Mouse (Mus musculus) gastrocnemius, postnatal 36 days (tissue): ENCODE results near the gene Adamtsl1. TPM values are rescaled to one million over a fixed set of nuclear protein-coding genes. Genes with fewer than 3 reads are reported as not detected.

Experiments used
- DNase-seq, 2 experiments: peaks; one replicate each; pipeline ENCODE4 v3.0.0; 2022
- intact Hi-C: fragments of 180-260 bp; cut with DNase I; formaldehyde crosslinking; loops from one replicate; pipeline ENCODE4 v1.15.1; 2025
- total RNA-seq, 2 experiments: library from RNA; stranded (reverse); gene quantifications; 2 replicates each; pipeline ENCODE4 v1.2.3; 2021

Adamtsl1 gene
- total RNA-seq, 2 experiments from 2014 or later: 3.8 to 4.2 TPM

DNA sequence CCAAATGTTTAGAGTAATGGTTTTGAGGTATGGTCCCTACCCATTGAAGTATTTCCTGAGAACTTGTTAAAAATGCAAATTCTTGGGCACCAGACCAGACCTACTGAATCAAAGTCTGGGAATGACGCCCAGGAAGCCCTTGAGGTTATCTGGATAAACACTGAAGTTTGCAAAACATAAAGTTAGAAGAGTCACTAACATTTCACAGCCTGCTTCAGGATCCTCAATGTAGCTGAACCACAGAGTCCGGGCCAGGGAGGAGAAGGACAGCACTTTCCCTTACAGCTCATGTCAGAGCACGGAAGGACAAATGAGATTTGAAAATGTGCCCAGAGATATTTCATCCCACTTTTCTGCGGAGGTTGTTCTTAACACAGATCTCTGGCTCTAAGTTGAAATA, 370.1 kb downstream of the Adamtsl1 start:
- no peak for DNase-seq
- intact Hi-C loops: no loop called here

DNA sequence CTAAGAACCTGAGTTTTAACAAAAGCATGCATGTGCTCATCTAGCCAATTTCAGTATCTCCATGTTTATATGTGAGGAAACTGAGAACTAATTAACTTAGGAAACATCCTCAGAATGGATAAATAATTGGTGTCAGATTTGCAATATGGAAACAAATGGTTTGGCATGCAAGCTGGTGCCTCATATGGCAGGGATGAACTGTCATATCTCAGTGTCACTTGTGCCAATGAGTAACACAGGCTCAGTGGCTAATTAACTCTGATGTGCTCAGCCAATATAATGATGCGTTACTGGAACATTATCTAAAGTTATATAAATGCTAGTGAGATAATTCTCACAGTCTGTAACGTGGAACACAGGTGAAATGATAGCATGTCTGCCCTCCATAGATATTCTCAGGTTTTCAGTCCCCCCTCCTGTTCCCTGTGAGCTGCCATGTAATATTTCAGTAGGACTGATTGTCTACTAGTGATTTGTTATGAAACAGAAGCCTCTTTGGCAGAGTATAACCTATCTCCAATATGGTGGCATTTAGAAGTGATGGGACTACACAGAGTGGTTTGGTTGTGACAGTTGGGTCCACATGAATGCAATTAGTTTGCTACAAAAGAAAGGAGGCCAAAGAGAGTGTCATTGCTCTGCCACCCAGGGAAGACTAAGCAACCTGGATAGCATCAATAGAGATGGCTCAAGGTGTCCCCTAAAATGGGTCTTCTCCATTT, 376.1 kb downstream of the Adamtsl1 start:
- intact Hi-C loops: no loop called here
- no peak for DNase-seq

DNA sequence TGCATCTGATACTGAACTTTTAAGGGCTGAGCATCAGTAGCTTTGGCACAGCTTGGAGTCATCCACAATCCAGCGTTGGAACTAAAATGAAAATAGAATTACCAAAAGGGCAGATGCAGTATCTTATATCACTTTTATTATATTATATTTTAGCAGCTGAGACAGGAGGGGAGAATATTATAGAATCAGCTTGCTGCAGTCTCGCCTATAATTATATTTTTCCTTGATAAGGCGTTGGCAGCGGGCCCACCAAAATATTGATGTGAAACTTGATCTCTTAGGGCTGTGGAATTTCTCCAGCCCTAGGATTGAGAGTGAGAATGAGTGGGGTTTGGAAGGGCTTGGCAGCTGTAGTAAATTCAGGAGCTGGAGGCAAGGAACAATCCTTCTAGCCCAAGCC, 387.3 kb downstream of the Adamtsl1 start:
- DNase-seq: no peak
- intact Hi-C loops: no loop called here

DNA sequence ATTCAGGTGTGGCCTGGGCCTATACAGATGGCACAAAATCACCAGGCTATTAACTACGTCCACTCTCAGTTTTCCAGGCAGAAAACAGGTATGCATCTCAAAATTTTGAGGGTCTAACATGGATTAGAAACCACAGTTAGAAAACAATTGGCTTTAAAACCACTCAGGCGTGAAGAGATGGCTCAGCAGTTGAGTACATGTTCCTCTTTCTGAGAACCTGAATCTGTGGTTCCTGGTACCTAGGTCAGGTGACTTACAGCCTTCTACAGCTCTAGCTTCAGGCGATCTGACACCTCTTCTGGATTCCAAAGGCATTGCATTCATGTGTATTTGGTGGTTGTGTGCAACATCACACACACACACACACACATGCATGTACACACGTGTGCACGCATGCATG, 390.2 kb downstream of the Adamtsl1 start:
- DNase-seq: no peak
- intact Hi-C loops: no loop called here

DNA sequence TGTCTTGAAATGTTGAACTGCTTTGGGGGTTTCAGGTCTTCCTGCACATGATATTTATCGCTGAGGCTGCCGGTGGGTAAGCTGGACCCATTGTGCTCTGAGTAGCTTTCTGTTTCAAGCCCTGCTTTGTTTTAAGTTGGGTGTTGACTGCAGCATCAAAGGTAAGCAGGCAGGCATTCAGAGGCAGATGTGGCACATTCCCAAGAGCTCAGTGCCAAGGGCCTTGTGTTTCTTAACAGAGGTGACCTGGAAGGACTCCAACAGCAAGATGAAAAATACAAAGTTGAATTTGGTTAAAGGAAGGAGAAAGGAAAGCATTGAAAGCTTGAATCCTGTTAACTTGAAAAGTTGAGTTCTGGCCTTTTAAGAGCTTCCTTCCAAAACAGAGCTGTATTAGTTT, 402.1 kb downstream of the Adamtsl1 start:
- DNase-seq: no peak
- intact Hi-C loops: no loop called here

DNA sequence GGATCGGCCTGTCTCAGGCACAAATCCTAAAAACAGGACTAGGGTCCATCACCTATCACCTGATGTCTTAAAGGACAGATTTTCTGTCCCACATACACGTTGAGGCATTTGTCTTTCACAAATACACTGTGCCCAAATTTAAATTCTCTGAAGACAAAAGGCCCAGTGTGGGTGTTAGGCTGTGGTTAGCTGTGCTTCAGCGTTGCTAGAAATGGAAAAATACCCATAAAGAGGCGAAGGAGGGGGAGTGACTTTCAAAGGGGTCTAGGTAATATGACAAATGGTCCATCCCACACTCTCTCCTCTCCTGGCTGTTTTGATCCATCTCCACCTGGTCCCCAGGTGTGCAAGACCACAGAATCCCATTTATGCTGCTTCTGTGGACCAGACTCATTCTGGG, 404.4 kb downstream of the Adamtsl1 start:
- no peak for DNase-seq
- intact Hi-C loops: no loop called here

DNA sequence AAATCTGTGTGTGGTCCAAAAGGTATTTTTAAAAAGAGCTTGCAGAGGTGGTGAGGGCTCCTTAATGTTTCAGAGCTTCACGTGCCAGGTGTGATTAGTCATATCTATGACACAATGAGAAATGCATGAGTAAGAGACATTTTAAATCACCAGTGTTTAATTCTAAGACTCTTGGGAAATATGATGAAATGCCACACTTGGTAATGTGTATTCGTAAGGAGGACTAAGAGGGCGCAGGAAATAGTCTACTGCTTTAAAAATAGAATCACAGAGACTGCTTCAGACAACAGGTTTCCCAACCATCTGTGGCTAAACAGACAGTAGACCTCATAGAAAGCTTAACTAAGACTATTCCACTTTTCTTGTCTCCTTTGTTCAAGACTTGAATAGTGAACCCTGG, 406.5 kb downstream of the Adamtsl1 start:
- intact Hi-C loops: no loop called here
- DNase-seq: no peak

DNA sequence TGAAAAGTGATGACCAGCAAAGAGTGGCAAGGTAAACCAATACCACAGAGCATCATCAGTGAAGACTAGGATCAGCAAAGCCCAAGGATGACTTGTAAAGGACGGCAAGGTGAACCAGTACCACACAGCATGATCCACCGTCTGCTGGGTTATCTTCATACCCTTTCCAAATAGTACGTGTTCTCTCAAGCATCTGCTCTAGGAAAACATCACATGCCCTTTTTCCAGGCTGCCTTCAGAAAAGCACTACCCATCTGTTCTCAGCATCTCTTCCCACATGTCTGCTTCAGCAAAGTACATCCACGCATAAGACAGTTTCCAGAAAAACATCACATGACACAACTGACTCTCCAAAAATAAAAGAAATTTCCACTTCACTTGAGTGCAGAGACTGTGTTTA, 408.8 kb downstream of the Adamtsl1 start:
- DNase-seq: no peak
- intact Hi-C loops: no loop called here

DNA sequence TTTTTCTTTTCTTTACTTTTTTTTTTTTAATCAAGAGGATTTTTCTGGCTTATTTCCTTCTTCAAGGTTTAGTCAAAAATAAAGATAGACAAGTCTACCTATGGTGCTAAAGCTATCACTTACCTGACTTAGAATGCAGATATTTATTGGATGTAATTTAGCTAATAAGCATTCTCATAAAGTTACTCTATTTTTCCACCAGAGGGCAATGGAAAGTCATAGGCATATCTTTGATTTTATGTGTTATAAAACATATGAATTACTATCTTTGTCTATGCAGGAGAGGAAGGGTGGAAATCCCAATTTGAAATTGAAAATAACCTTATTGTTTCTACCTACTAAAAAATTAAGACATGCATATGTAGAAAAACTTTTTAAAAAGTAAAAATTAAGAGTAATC, 418.2 kb downstream of the Adamtsl1 start:
- intact Hi-C loops: no loop called here
- no peak for DNase-seq

DNA sequence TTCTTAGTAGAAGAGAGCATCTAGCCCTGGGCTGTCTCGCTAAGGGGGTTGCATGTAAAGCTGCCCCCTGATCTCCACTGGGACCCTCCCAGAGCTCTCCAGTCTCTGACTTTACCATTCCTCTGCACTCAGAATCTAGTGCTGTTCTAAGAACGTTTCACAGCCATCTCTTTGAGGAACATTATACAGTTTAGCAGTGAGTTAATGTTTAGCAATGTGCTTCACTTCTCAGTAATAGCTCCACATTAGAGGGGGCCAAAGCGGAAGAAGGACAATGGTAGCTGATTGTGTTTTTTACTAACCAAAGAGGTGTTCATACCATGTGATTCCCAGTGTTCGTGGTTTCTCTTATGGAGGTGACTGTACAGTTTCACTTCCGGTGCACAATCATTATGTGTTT, 425.5 kb downstream of the Adamtsl1 start:
- intact Hi-C loops: no loop called here
- DNase-seq: no peak

DNA sequence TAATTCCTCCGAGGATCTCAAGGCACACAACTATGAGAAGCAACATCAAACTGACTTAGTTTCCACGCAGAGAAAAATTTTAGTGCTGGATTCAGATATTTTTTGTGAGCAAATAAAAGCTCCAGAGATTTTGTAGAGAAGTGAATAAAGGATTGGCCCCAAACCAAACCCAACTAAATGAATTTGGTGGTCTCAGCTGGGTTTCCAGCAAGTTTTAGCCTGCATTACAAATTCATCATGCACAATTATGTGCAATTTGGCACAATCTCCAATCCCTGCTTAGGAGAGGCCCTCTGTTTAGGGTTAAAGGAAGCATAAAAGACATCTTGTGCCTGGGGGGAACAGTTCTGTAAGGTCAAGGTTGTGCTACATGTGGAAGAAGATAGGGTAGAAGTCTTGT, 427.9 kb downstream of the Adamtsl1 start:
- no peak for DNase-seq
- intact Hi-C loops: no loop called here

DNA sequence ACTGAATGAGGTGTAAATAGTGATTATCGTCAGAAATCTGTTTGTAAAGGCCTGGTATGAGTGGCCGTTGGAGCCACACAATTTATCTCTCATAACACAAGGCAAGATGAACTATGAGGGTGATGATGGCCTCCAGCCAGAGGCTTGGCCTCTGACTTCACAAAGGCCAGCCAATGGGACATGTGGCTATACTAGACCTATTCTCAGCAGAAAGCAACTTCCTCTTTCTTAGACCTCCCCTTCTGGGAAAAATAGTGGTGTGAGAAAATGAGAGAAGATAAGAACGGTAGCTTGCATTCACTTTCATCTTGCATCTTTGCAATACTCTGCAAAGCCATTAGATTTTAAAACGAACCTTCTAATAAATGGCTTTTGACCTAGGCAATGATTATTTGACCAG, 439.6 kb downstream of the Adamtsl1 start:
- intact Hi-C loops: no loop called here

DNA sequence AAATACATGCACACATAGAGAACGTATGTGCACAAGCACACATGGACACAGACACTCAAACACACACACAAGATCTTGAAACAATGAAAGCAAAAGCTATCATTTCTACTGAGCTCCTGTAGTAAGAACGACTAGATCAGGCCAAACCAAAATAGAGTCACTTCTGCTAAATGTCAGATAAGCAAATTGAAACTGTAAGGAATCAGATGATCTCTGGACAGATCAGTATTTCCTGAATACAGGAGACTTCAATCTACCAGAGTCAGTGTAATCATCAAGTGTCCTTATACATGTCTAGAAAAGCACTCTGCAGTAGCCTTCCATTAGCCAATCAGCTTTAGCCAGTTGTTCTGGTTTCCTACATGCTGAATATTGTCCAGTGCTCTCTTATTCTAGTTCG, 441.4 kb downstream of the Adamtsl1 start:
- intact Hi-C loops: no loop called here
- DNase-seq: no peak

More for the DNA sequence above, 439.6 kb downstream of the Adamtsl1 start:
- no peak for DNase-seq

DNA sequence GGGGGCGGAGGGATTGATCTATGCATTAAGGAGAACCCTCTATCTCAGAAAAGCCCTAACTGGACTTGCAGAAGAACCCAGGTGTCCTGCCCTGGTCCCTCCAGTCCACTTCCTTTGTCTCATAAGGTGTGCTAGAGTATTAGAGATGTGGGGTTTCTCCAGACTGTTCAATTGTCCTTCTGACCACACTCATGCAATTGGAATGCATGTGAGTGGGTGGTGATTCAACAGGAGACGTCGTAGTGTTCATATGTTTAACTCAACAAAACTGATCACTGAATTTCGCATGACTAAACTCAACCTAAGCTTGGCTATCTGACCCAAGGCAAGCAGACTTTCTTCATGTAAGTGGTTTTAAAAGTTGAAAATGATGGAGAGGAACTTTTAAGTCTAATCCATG, 443.3 kb downstream of the Adamtsl1 start:
- intact Hi-C loops: no loop called here
- no peak for DNase-seq

DNA sequence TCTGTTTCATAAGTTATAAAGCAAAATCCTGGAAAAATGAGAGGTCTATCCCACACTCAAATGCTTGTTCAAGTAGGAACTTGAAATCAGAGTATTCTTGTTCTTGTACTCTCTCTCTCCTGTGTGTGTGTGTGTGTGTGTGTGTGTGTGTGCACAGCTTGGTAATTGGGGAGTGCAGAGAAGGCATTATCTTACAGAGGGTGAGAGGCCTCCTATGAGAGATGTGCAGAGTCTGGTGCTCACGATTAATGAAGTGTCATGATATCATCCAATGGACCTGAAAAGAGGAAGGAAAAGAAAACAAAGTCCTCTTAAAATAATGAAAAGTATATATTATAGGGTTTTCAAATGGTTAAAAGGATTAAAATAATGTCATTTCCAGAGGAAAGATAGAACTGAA, 443.9 kb downstream of the Adamtsl1 start:
- intact Hi-C loops: no loop called here
- no peak for DNase-seq

DNA sequence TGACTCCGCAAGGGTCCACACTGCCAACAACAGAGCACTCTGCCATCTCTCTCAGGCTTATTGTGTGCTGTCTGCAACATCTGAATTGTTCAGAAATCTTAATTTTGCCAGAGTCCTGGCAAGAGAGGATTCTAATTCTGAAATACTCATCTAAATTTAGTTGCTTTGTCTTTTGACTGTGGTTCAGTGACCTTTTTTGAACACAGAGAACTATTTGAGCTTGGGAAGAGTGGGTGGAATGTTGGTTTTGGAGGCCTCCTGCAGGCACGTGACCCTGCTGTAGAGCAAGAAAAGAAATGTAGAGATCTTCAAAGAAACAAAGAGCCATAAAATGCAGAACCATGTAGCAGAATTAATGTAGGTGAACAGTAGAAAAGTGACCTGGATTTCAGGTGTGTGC, 445.0 kb downstream of the Adamtsl1 start:
- intact Hi-C loops: no loop called here
- DNase-seq: no peak

DNA sequence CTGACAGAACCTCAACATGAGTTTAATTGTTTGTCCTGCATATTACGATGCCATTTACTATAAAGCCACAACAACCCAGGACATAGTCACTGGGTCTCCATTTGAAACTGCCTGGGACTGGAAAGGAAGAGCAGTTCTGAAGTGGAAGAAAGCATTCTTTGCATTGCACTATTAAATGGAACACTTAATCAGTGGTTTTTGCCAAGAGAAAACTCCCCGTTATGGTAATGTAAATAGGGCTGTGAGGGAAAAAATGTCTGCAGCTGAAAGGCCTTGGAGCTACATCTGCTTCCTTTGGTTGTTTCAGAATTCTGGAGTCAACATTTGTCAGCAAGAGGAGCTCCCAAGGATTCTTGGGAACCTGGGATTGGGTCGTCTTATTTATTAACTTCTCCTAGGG, 462.2 kb downstream of the Adamtsl1 start:
- intact Hi-C loops: no loop called here
- DNase-seq: no peak

DNA sequence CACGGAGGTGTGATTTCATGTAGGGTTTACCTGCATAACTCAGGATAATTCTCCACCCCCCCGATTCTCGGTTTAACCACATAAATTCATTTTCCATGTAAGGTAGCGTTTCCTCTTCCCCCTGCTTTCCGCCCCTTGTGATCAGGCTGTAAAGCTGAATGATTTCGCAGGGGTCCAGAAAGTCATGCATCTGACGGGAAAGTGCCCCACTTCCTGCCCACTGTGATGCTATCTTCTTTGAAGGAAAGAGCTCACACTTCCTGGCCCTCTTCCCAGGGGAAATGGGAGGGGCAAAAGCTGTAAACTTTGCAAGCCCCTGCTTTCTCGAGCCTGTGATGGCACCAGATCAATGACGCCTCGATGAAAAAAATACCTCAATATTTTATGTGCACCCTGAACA, 465.2 kb downstream of the Adamtsl1 start:
- no peak for DNase-seq
- intact Hi-C loops: no loop called here

DNA sequence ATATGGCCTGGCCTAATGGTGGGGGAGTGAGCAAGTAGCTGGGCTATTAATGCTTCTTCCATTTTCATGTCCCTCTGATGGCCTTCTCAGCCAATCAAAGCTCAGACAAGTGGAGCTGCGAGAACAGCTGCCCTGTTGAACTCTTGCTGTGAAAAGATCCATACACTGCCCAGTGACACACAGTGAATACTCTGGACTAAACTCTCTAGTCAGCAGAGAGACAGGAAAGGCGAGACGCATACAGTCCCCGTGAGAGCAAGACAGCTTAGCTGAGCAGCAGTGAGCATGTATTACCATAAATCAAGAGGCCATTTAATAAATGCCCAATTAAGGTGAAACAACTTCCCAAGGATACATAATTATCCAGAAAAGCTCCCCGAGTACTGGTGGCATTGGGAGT, 492.6 kb downstream of the Adamtsl1 start:
- no peak for DNase-seq
- intact Hi-C loops: no loop called here

DNA sequence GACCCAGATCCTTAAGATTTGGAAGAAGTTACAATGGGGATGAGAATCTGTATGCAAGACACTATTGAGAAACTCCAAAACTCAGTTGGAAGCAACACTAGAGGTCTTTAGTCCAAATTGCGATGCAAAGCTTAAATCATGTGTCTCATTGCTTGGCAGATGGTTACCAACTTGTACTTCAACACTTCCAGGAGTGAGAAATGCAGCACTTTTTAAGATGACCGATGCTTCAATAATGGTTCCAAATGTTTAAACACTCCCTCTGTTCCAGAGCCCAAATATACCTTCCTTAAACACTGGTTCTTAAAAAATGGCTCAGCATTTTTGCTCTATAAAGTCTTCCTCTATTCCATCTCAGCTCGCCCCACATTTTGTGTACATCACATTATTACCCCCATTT, 499.7 kb downstream of the Adamtsl1 start:
- DNase-seq: no peak
- intact Hi-C loops: no loop called here

DNA sequence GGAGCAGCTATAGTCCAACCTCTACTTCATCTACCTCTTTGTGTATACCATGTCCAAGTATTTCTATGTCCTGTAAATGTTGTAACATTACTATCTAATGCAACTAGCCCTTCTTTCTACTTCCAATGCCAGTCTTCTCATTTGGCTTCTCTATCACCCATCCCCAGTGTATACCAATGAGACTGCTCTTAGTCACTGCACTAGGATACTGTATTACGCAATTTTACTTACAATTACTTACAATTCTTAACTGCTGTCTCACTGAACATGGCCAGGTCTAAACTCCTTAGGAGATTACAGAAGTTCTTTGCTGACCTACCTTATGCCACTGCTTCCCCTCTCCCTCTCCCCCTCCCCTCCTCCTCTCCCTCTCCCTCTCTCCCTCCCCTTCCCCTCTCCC, 505.0 kb downstream of the Adamtsl1 start:
- no peak for DNase-seq
- intact Hi-C loops: no loop called here

DNA sequence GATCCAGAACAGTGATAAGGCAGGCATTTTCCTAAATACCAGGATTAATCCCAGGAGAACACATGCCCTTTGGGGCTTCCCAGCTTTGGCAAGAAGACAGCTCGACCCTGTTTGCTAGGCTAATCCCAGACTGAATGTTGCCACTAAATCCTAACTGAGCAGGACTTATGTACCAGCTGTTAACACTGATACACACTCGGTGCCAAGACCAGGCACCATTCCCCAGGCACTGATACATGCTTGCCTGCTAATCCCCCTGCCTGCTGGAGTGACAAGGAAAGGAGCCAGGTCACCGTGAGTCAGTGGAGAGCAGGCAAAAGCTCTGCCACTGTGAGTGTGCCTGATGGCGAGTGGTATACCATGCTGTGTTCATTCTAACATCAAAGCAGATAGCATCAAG, 505.6 kb downstream of the Adamtsl1 start:
- DNase-seq: no peak
- intact Hi-C loops: no loop called here
